Mouse (Mus musculus): ENCODE measurements at regions not wholly inside any gene's neighbourhood (a gene's known extent, or its start where the extent isn't known, plus 50 kb on each side); places are given as distances from the start of the nearest gene placed in this dataset.

DNA sequence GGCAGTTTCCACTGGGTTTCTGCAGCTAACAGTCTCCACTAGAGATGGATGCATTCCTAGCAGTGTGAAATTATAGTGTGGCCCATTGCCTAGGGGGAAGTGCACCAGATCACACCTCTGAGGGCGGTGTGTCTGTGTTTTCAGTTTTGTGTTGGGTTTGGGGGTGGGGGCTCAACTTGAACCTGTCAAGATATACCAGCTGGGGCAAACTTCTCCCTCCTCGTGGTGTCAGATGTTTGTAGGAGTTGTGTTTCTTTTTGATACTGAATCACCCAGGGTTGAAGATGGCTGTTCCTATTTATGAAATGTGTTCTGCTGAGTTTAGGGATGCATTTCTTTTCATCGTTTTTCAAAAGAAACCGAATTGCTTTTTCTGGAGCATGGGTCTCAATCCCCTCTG, 416.6 kb upstream of the 4930412O13Rik start:
- Histone ChIP-seq H3K4me1 (ENCODE audit: control insufficient read depth in 1 of 2, insufficient read depth in 2 of 2) (peaks cover 7 to 26% of the 10 kb centered on the region in 2 experiments; a peak in 3 of 4 replicates), H3K27ac (ENCODE audit: insufficient read depth, low read depth) (no peak overlapping the region), H3K27me3 (replicated peaks) (no peaks in the 10 kb centered on the region), H3K9me3 (replicated peaks; ENCODE audit: low read length) (no peaks in the 10 kb centered on the region), H3K79me2 (replicated peaks; ENCODE audit: control insufficient read depth, extremely low read depth, insufficient read depth, poor library complexity, severe bottlenecking) (no peaks in the 10 kb centered on the region), H3K9ac (ENCODE audit: insufficient read depth, low read depth) (no peak overlapping the region), H3K4me3 (replicated peaks in 1 of 3; ENCODE audit: low read depth in 2 of 3, low read length in 2 of 3, poor library complexity in 1 of 3) (no peak overlapping the region), H3K4me2 (ENCODE audit: insufficient read depth, low read depth, poor library complexity, severe bottlenecking) (peak overlapping the region; percentile 60), H3K36me3 (replicated peaks in 1 of 2; ENCODE audit: control insufficient read depth in 1 of 2, insufficient read depth in 1 of 2, low read length in 1 of 2) (no peaks in the 10 kb centered on the region)
- in situ Hi-C loops (cut with MboI; ENCODE audit: low pct_ligation_motif_present, low pct_unique_long_range_greater_than_20kb, low sequenced_read_pairs) (loop anchor here (25.0 kb wide), 1 partner anchor 423 kb away; the partner anchor contains the start of genes 4930412O13Rik, 9230102O04Rik and Gata3), dilution Hi-C loops (cut with MboI; ENCODE audit: extremely low pct_ligation_motif_present, extremely low pct_unique_long_range_greater_than_20kb, low sequenced_read_pairs) (no loop called here)
- TF ChIP-seq HCFC1 (IDR thresholded peaks at IDR 0.05; ENCODE audit: low read depth, low read length) (no peak), ELF1 (IDR thresholded peaks at IDR 0.05; ENCODE audit: low read depth, low read length) (no peak), JUN (IDR thresholded peaks at IDR 0.05; ENCODE audit: insufficient read depth, low read depth, low read length) (no peak), E2F4 (IDR thresholded peaks at IDR 0.05; ENCODE audit: insufficient replicate concordance, low read depth, low read length) (no peak), JUND (conservative IDR thresholded peaks at IDR 0.05; ENCODE audit: low read depth, low read length) (no peak)
- DNase-seq (ENCODE audit: extremely low read depth), result peak; percentile 8

DNA sequence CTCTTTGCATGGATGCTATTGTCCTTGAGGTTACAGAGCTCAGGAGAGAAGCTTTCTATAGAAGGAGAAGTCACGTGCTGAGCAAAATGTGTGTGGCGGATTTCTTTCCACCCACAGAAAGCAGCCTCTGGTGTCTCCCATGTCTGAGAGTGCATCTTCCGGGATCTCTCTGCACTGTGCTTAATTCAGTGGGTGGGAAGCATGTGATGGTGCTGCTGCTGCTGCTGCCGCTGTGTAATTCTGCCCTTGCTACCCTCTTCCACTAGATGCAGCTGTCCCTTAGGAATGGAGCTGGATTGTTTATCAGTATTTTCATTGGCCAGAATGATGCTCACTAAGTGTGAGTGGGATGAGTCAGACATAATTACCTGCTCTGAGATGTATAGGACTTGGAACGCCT, 416.2 kb upstream of the 4930412O13Rik start:
- H3K79me2 ChIP-seq (replicated peaks; ENCODE audit: control insufficient read depth, extremely low read depth, insufficient read depth, poor library complexity, severe bottlenecking), result no peaks in the 10 kb centered on the region
- DNase-seq (ENCODE audit: extremely low read depth), result peak; percentile 6

DNA sequence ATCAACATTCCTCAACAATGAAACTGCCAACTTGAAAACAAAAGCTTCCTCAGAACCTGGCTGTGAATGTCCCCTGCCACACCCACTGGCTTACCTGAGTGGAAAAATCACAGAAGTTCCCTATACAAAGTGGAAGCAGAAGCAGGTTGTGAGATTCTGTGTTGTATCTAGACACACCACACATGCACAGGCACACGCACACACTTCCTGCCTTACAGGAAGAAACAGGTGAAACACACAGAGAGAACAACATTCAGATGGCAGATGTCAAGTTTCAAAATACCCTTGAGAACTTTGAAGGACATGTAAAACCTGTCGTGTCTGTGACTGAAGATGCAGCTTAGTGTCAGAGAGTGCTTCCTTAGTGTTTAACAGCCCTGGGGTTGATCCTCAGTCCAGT, 413.5 kb upstream of the 4930412O13Rik start:
- TF ChIP-seq JUND (conservative IDR thresholded peaks at IDR 0.05; ENCODE audit: low read depth, low read length) (no peak), JUN (IDR thresholded peaks at IDR 0.05; ENCODE audit: insufficient read depth, low read depth, low read length) (no peak), RCOR1 (conservative IDR thresholded peaks at IDR 0.05; ENCODE audit: low read depth, low read length) (no peak), ELF1 (IDR thresholded peaks at IDR 0.05; ENCODE audit: low read depth, low read length) (no peak), MAFK (IDR thresholded peaks at IDR 0.05; ENCODE audit: insufficient replicate concordance, low read length) (no peak), PAX5 (IDR thresholded peaks at IDR 0.05; ENCODE audit: low read length) (no peak), HCFC1 (IDR thresholded peaks at IDR 0.05; ENCODE audit: low read depth, low read length) (no peak), IRF4 (IDR thresholded peaks at IDR 0.05; ENCODE audit: low read depth, low read length) (no peak), ZMIZ1 (IDR thresholded peaks at IDR 0.05; ENCODE audit: low read depth, low read length) (no peak), MAZ (IDR thresholded peaks at IDR 0.05; ENCODE audit: low read depth, low read length) (no peak), ZKSCAN1 (IDR thresholded peaks at IDR 0.05; ENCODE audit: borderline replicate concordance, low read depth, low read length) (no peak), POLR2AphosphoS2 (IDR thresholded peaks at IDR 0.05; ENCODE audit: low read depth, low read length) (no peak)
- no peak overlapping the region for H3K4me2 ChIP-seq (ENCODE audit: insufficient read depth, low read depth, poor library complexity, severe bottlenecking)
- no peak for DNase-seq (ENCODE audit: extremely low read depth)
- no peaks in the 10 kb centered on the region for H3K79me2 ChIP-seq (replicated peaks; ENCODE audit: control insufficient read depth, extremely low read depth, insufficient read depth, poor library complexity, severe bottlenecking)
- no peaks in the 10 kb centered on the region for H3K36me3 ChIP-seq (replicated peaks in 1 of 2; ENCODE audit: control insufficient read depth in 1 of 2, insufficient read depth in 1 of 2, low read length in 1 of 2)
- dilution Hi-C loops (cut with MboI; ENCODE audit: extremely low pct_ligation_motif_present, extremely low pct_unique_long_range_greater_than_20kb, low sequenced_read_pairs), result no loop called here
- H3K27ac ChIP-seq (ENCODE audit: insufficient read depth, low read depth), result no peak overlapping the region
- H3K9ac ChIP-seq (ENCODE audit: insufficient read depth, low read depth), result no peak overlapping the region
- no peaks in the 10 kb centered on the region for H3K9me3 ChIP-seq (replicated peaks; ENCODE audit: low read length)
- in situ Hi-C loops (cut with MboI; ENCODE audit: low pct_ligation_motif_present, low pct_unique_long_range_greater_than_20kb, low sequenced_read_pairs), result loop anchor here (25.0 kb wide), 1 partner anchor 420 kb away; the partner anchor contains the start of genes 4930412O13Rik, 9230102O04Rik and Gata3
- peaks cover 7 to 20% of the 10 kb centered on the region in 2 experiments; a peak in 3 of 4 replicates for H3K4me1 ChIP-seq (ENCODE audit: control insufficient read depth in 1 of 2, insufficient read depth in 2 of 2)
- H3K27me3 ChIP-seq (replicated peaks), result no peaks in the 10 kb centered on the region
- H3K4me3 ChIP-seq (replicated peaks in 1 of 3; ENCODE audit: low read depth in 2 of 3, low read length in 2 of 3, poor library complexity in 1 of 3), result no peak overlapping the region

More for the DNA sequence above, 416.2 kb upstream of the 4930412O13Rik start:
- no peaks in the 10 kb centered on the region for H3K9me3 ChIP-seq (replicated peaks; ENCODE audit: low read length)
- H3K4me1 ChIP-seq (ENCODE audit: control insufficient read depth in 1 of 2, insufficient read depth in 2 of 2), result peaks cover 7 to 26% of the 10 kb centered on the region in 2 experiments; a peak in 3 of 4 replicates
- no peak overlapping the region for H3K27ac ChIP-seq (ENCODE audit: insufficient read depth, low read depth)
- no peak overlapping the region for H3K4me3 ChIP-seq (replicated peaks in 1 of 3; ENCODE audit: low read depth in 2 of 3, low read length in 2 of 3, poor library complexity in 1 of 3)
- no peaks in the 10 kb centered on the region for H3K27me3 ChIP-seq (replicated peaks)
- in situ Hi-C loops (cut with MboI; ENCODE audit: low pct_ligation_motif_present, low pct_unique_long_range_greater_than_20kb, low sequenced_read_pairs), result loop anchor here (25.0 kb wide), 1 partner anchor 422 kb away; the partner anchor contains the start of genes 4930412O13Rik, 9230102O04Rik and Gata3
- TF ChIP-seq BHLHE40 (IDR thresholded peaks at IDR 0.05; ENCODE audit: low read depth, low read length) (peak; percentile 50), KAT2A (IDR thresholded peaks at IDR 0.05; ENCODE audit: insufficient replicate concordance, low read length) (no peak)
- H3K9ac ChIP-seq (ENCODE audit: insufficient read depth, low read depth), result no peak overlapping the region
- dilution Hi-C loops (cut with MboI; ENCODE audit: extremely low pct_ligation_motif_present, extremely low pct_unique_long_range_greater_than_20kb, low sequenced_read_pairs), result no loop called here
- no peaks in the 10 kb centered on the region for H3K36me3 ChIP-seq (replicated peaks in 1 of 2; ENCODE audit: control insufficient read depth in 1 of 2, insufficient read depth in 1 of 2, low read length in 1 of 2)
- peak overlapping the region; percentile 60 for H3K4me2 ChIP-seq (ENCODE audit: insufficient read depth, low read depth, poor library complexity, severe bottlenecking)
